Mouse (Mus musculus) heart, adult 2 months (tissue): Measurements from ENCODE around the gene Magi2.

Experiments
- CTCF ChIP-seq: fragments of 200-600 bp; IDR thresholded peaks from 2 replicates; pipeline ENCODE4 v1.8.1; 2022; ENCODE audit warnings: antibody characterized with exemption, mild to moderate bottlenecking, moderate library complexity
- POLR2A ChIP-seq: fragments of 200-500 bp; IDR thresholded peaks from 2 replicates; pipeline ENCODE4 v1.6.1; 2011; ENCODE audit warnings: mild to moderate bottlenecking, low read depth, low read length, control low read depth; ENCODE audit not compliant: insufficient read depth

DNA sequence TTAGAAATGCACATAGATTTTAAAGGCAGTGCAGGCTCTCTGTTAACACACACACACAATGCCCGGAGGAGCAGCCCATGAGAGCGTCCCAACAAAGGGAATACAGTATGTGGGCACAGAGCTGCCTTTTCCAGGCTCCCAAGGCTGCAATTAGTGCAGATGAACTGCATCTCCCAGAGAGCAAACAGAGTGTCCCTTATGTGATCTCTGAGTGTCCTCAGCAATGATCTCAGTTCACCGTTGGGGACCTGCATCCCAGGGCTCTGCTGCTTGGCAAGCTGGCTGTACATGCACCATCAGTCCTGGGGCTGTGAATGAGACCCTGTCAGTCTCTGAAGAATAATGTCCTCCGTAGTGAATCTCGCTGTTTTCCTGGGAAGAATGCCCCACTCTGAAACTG, 969.9 kb downstream of the Magi2 start:
- TF ChIP-seq POLR2A (no peak), CTCF (no peak)
